Mouse (Mus musculus) T-helper 17 cell (primary cell): ENCODE results near the gene Marveld1.

ENCODE experiments used
- in situ Hi-C, 2 experiments: fragments of 300-600 bp; cut with MboI, MseI; formaldehyde crosslinking; loops; 1 replicate in 1 of 2; 2 replicates in 1 of 2; pipeline ENCODE4 v1.15.1; 2025; ENCODE audit warnings: high pct_unique_total_duplicates in 2 of 2

Gene Marveld1

GRCm38 (mm10) chr19:42147170-42147768 is at the start of gene Marveld1:
Gene Marveld1, plus strand, starts transcription at chr19:42147400.
- in situ Hi-C loops: loop anchor here in 1 of 2 experiments (5.0 kb wide), 1 partner anchor 45 kb away; no protein-coding TSS in a partner anchor

- in situ Hi-C loops: loop anchor here in 1 of 2 experiments (10.0 kb wide), 1 partner anchor 65 kb away; the partner anchor contains the start of gene Zfyve27
Measured at GRCm38 (mm10) chr19:42099406-42099805, 47.8 kb upstream of the Marveld1 start.

- in situ Hi-C loops: loop anchor here in 1 of 2 experiments (5.0 kb wide), 1 partner anchor 43 kb away; the partner anchor contains the start of gene Marveld1
Measured at GRCm38 (mm10) chr19:42104681-42105080, 42.5 kb upstream of the Marveld1 start.

- in situ Hi-C loops: no loop called here
Measured at GRCm38 (mm10) chr19:42115783-42116335, 31.3 kb upstream of the Marveld1 start.

- in situ Hi-C loops: no loop called here
Measured at GRCm38 (mm10) chr19:42118142-42118541, 29.1 kb upstream of the Marveld1 start.

- in situ Hi-C loops: no loop called here
Measured at GRCm38 (mm10) chr19:42118596-42118995, 28.6 kb upstream of the Marveld1 start.

GRCm38 (mm10) chr19:42120451-42120850 is 26.7 kb upstream of the Marveld1 start:
- in situ Hi-C loops: no loop called here

- in situ Hi-C loops: no loop called here
Measured at GRCm38 (mm10) chr19:42124684-42125083, 22.5 kb upstream of the Marveld1 start.

- in situ Hi-C loops: no loop called here
Measured at GRCm38 (mm10) chr19:42125501-42126218, 21.5 kb upstream of the Marveld1 start.

- in situ Hi-C loops: no loop called here
Measured at GRCm38 (mm10) chr19:42126219-42126605, 21.0 kb upstream of the Marveld1 start.

GRCm38 (mm10) chr19:42127024-42127423 is 20.2 kb upstream of the Marveld1 start:
- in situ Hi-C loops: no loop called here

GRCm38 (mm10) chr19:42128052-42128740 is 19.0 kb upstream of the Marveld1 start:
- in situ Hi-C loops: no loop called here

GRCm38 (mm10) chr19:42128787-42129508 is 18.3 kb upstream of the Marveld1 start, which contains the start of gene Avpi1:
Gene Avpi1, minus strand, starts transcription at chr19:42129059.
- in situ Hi-C loops: no loop called here

- in situ Hi-C loops: no loop called here
Measured at GRCm38 (mm10) chr19:42129509-42130293, 17.5 kb upstream of the Marveld1 start.

GRCm38 (mm10) chr19:42130294-42130606 is 16.9 kb upstream of the Marveld1 start:
- in situ Hi-C loops: no loop called here

- in situ Hi-C loops: no loop called here
Measured at GRCm38 (mm10) chr19:42131101-42131500, 16.1 kb upstream of the Marveld1 start.

GRCm38 (mm10) chr19:42135070-42135469 is 12.1 kb upstream of the Marveld1 start:
- in situ Hi-C loops: no loop called here

- in situ Hi-C loops: no loop called here
Measured at GRCm38 (mm10) chr19:42136126-42136525, 11.1 kb upstream of the Marveld1 start.

GRCm38 (mm10) chr19:42137167-42137672 is 10.0 kb upstream of the Marveld1 start:
- in situ Hi-C loops: no loop called here

- in situ Hi-C loops: no loop called here
Measured at GRCm38 (mm10) chr19:42138517-42139285, 8.5 kb upstream of the Marveld1 start.
